Mouse (Mus musculus) kidney, postnatal 0 days (tissue): ENCODE measurements around the gene Trim10. TPM values are rescaled to one million over a fixed set of nuclear protein-coding genes. Genes with fewer than 3 reads are reported as not detected.
"Not testable (repeated sequence)": the region's sequence is repeated elsewhere in the genome, so short reads cannot be mapped to it uniquely, and the experiment has no call there.

Source experiments
- ATAC-seq: fragments of 200-750 bp; cut with Nextera tagmentation; replicated peaks from 2 replicates; pipeline ENCODE4 v1.8.0; 2017; ENCODE audit warnings: low read depth, moderate number of reproducible peaks, moderate TSS enrichment, moderate library complexity; ENCODE audit not compliant: low FRiP score
- DNase-seq: peaks from one replicate; pipeline ENCODE4 v3.0.0-alpha.2; 2016; ENCODE audit warnings: low spot score
- H3K27ac ChIP-seq: fragments of 300-500 bp; sonication (generic); 2 replicates; pipeline ENCODE4 v1.5.1; 2014; ENCODE audit warnings: mild to moderate bottlenecking
- H3K27me3 ChIP-seq: fragments of 300-500 bp; sonication (generic); 2 replicates; pipeline ENCODE4 v1.6.1; 2014; ENCODE audit warnings: low read length, mixed read lengths; ENCODE audit not compliant: insufficient read depth
- H3K36me3 ChIP-seq: fragments of 300-500 bp; sonication (generic); 2 replicates; pipeline ENCODE4 v1.6.1; 2014; ENCODE audit warnings: low read length, mixed read lengths; ENCODE audit not compliant: insufficient read depth
- H3K4me1 ChIP-seq: fragments of 300-500 bp; sonication (generic); replicated peaks from 2 replicates; pipeline ENCODE4 v1.6.1; 2014; ENCODE audit warnings: antibody characterized with exemption, low read length, mixed read lengths; ENCODE audit not compliant: insufficient read depth
- H3K4me2 ChIP-seq: fragments of 300-500 bp; sonication (generic); 2 replicates; pipeline ENCODE4 v1.6.1; 2014; ENCODE audit warnings: mild to moderate bottlenecking, low read length, moderate library complexity, mixed read lengths
- H3K4me3 ChIP-seq: fragments of 300-500 bp; sonication (generic); replicated peaks from 2 replicates; pipeline ENCODE4 v1.5.1; 2014; ENCODE audit warnings: low read depth, low read length
- H3K9ac ChIP-seq: fragments of 300-500 bp; sonication (generic); 2 replicates; pipeline ENCODE4 v1.6.1; 2014; ENCODE audit warnings: low read depth, low read length
- H3K9me3 ChIP-seq: fragments of 300-500 bp; sonication (generic); replicated peaks from 2 replicates; pipeline ENCODE4 v1.6.1; 2016; ENCODE audit warnings: low read length, inconsistent platforms, mixed read lengths
- CTCF ChIP-seq: IDR thresholded peaks from 2 replicates; pipeline ENCODE4 v1.5.1; 2016; ENCODE audit warnings: antibody characterized with exemption, low read depth, mild to moderate bottlenecking, moderate library complexity
- WGBS: fragments of 180-500 bp; shearing (Covaris S2); extraction: QIAGEN DNeasy Blood & Tissue Kit; methylation state at CpG from one replicate; pipeline ENCODE4 v1.1.7; 2014; 5-methylcytosine and 5-hydroxymethylcytosine counted together
- polyA plus RNA-seq: library from polyadenylated mRNA; unstranded; fragments of >200 nt; fragmentation: Nextera tagmentation; extraction: Ambion mirVana; gene quantifications from 2 replicates; pipeline ENCODE4 v1.2.1, GENCODE M21; 2015

The Trim10 gene
- polyA plus RNA-seq, 1 experiment from 2014 or later, result 0.43 TPM

- Histone ChIP-seq H3K27me3 (0 out of 2 replicates have a peak, but pooled peaks cover 5% of the 10 kb centered on the region), H3K4me1 (no peaks in the 10 kb centered on the region), H3K9me3 (no peaks in the 10 kb centered on the region), H3K36me3 (no peaks in the 10 kb centered on the region), H3K9ac (no peak overlapping the region), H3K27ac (no peak overlapping the region), H3K4me3 (no peak overlapping the region), H3K4me2 (no peak overlapping the region)
- TF ChIP-seq CTCF, result no peak
- ATAC-seq, result no peak
- WGBS, result 82% methylated on average over 2 of the region's 2 CpGs
- DNase-seq, result no peak
Observed at GRCm38 (mm10) chr17:36868836-36869235, 538 bp upstream of the Trim10 start.

GRCm38 (mm10) chr17:36869955-36870810 lies 809 bp downstream of the Trim10 start:
- no peaks in the 10 kb centered on the region for H3K36me3 ChIP-seq
- ATAC-seq (no peak), DNase-seq (no peak)
- H3K27me3 ChIP-seq, result 0 out of 2 replicates have a peak, but pooled peaks cover 5% of the 10 kb centered on the region
- no peaks in the 10 kb centered on the region for H3K9me3 ChIP-seq
- H3K9ac ChIP-seq, result no peak overlapping the region
- no peaks in the 10 kb centered on the region for H3K4me1 ChIP-seq
- H3K4me2 ChIP-seq, result no peak overlapping the region
- TF ChIP-seq CTCF, result no peak
- no peak overlapping the region for H3K4me3 ChIP-seq
- no peak overlapping the region for H3K27ac ChIP-seq
- WGBS, result 74% methylated on average over 25 of the region's 25 CpGs

GRCm38 (mm10) chr17:36874636-36875035 lies 5.3 kb downstream of the Trim10 start:
- TF ChIP-seq CTCF, result no peak
- DNase-seq, result no peak
- WGBS, result 44% methylated on average over 4 of the region's 4 CpGs
- no peak overlapping the region for H3K27ac ChIP-seq
- H3K9me3 ChIP-seq, result no peaks in the 10 kb centered on the region
- H3K4me3 ChIP-seq, result no peak overlapping the region
- H3K4me1 ChIP-seq, result no peaks in the 10 kb centered on the region
- H3K4me2 ChIP-seq, result no peak overlapping the region
- H3K9ac ChIP-seq, result no peak overlapping the region
- no peaks in the 10 kb centered on the region for H3K36me3 ChIP-seq
- no peak for ATAC-seq
- H3K27me3 ChIP-seq, result no peaks in the 10 kb centered on the region

- no peak for TF ChIP-seq CTCF
- H3K9ac ChIP-seq, result no peak overlapping the region
- H3K36me3 ChIP-seq, result no peaks in the 10 kb centered on the region
- WGBS, result 73% methylated on average over 2 of the region's 2 CpGs
- H3K4me3 ChIP-seq, result no peak overlapping the region
- H3K4me1 ChIP-seq, result no peaks in the 10 kb centered on the region
- H3K9me3 ChIP-seq, result no peaks in the 10 kb centered on the region
- no peak overlapping the region for H3K27ac ChIP-seq
- H3K27me3 ChIP-seq, result no peaks in the 10 kb centered on the region
- no peak for ATAC-seq
- DNase-seq, result no peak
- no peak overlapping the region for H3K4me2 ChIP-seq
Observed at GRCm38 (mm10) chr17:36883350-36883749, 14.0 kb downstream of the Trim10 start.

- Histone ChIP-seq H3K4me1 (no peaks in the 10 kb centered on the region), H3K36me3 (no peaks in the 10 kb centered on the region), H3K4me3 (no peak overlapping the region), H3K9me3 (no peaks in the 10 kb centered on the region), H3K9ac (no peak overlapping the region), H3K27ac (no peak overlapping the region), H3K27me3 (no peaks in the 10 kb centered on the region), H3K4me2 (no peak overlapping the region)
- ATAC-seq, result no peak
- DNase-seq, result no peak
- WGBS, result 89% methylated on average over 12 of the region's 12 CpGs
- TF ChIP-seq CTCF, result no peak
Observed at GRCm38 (mm10) chr17:36885132-36885790, 15.9 kb downstream of the Trim10 start.

- WGBS, result 82% methylated on average over 5 of the region's 5 CpGs
- H3K27ac ChIP-seq, result no peak within 1 kb of the TSS
- H3K4me1 ChIP-seq, result no peaks in the 10 kb centered on the region
- no peak within 1 kb of the TSS for H3K9ac ChIP-seq
- H3K27me3 ChIP-seq, result no peaks in the 10 kb centered on the region
- H3K36me3 ChIP-seq, result no peaks in the 10 kb centered on the region
- H3K4me2 ChIP-seq, result no peak within 1 kb of the TSS
- no peak for TF ChIP-seq CTCF
- H3K4me3 ChIP-seq, result no peak within 1 kb of the TSS
- no peaks in the 10 kb centered on the region for H3K9me3 ChIP-seq
- no peak for ATAC-seq
- DNase-seq, result no peak
Observed at GRCm38 (mm10) chr17:36890073-36890903, 20.9 kb downstream of the Trim10 start, which contains the start of gene Trim40. Gene Trim40 (minus strand): TSS chr17:36890123.

- not testable (repeated sequence) for H3K36me3 ChIP-seq, H3K9me3 ChIP-seq, ATAC-seq, DNase-seq, H3K27ac ChIP-seq, H3K4me1 ChIP-seq, H3K27me3 ChIP-seq, H3K4me2 ChIP-seq, H3K9ac ChIP-seq, H3K4me3 ChIP-seq
- 92% methylated on average over 1 of the region's 1 CpGs for WGBS
Observed at GRCm38 (mm10) chr17:36891496-36891895, 22.1 kb downstream of the Trim10 start.
